Mouse (Mus musculus): ENCODE results near the gene Pmepa1. TPM values are rescaled to one million over a fixed set of nuclear protein-coding genes. Genes with fewer than 3 reads are reported as not detected.
A peak's percentile ranks its signal among the peaks of the same experiment; 100 is the strongest.

Gene Pmepa1
- polyA plus RNA-seq, 1 experiment from 2014 or later: 4.3 TPM

- no peak for ATAC-seq (ENCODE audit: low FRiP score, low TSS enrichment)
- Histone ChIP-seq H3K4me1 (ENCODE audit: insufficient read depth, low read length) (peaks cover 45% of the 10 kb centered on the region), H3K4me3 (ENCODE audit: low read length) (no peak overlapping the region), H3K9ac (replicated peaks; ENCODE audit: low read length) (no peak overlapping the region), H3K9me3 (ENCODE audit: low read length) (no peaks in the 10 kb centered on the region), H3K27me3 (ENCODE audit: insufficient read depth, low read length) (peaks cover 27% of the 10 kb centered on the region), H3K27ac (ENCODE audit: low read length) (peak overlapping the region; percentile 51), H3K4me2 (replicated peaks; ENCODE audit: low read depth, low read length) (no peak overlapping the region), H3K36me3 (ENCODE audit: insufficient read depth, low read length) (no peaks in the 10 kb centered on the region)
- WGBS: 68% methylated on average over 5 of the region's 5 CpGs
These were observed 98.9 kb downstream of the Pmepa1 start for GRCm38 (mm10) chr2:173177481-173177880.

GRCm38 (mm10) chr2:173175703-173176102 is 100.6 kb downstream of the Pmepa1 start:
- ATAC-seq (ENCODE audit: low FRiP score, low TSS enrichment): no peak
- Histone ChIP-seq H3K4me3 (ENCODE audit: low read length) (no peak overlapping the region), H3K36me3 (ENCODE audit: insufficient read depth, low read length) (no peaks in the 10 kb centered on the region), H3K4me1 (ENCODE audit: insufficient read depth, low read length) (peaks cover 53% of the 10 kb centered on the region), H3K27ac (ENCODE audit: low read length) (no peak overlapping the region), H3K4me2 (replicated peaks; ENCODE audit: low read depth, low read length) (no peak overlapping the region), H3K9ac (replicated peaks; ENCODE audit: low read length) (no peak overlapping the region), H3K27me3 (ENCODE audit: insufficient read depth, low read length) (peaks cover 22% of the 10 kb centered on the region), H3K9me3 (ENCODE audit: low read length) (no peaks in the 10 kb centered on the region)
- WGBS: 95% methylated on average over 5 of the region's 5 CpGs

- WGBS: 35% methylated on average over 1 of the region's 1 CpGs
- 0 out of 2 replicates have a peak overlapping the region, but pooled peaks have one; percentile 17 for H3K9ac ChIP-seq (replicated peaks; ENCODE audit: low read length)
- H3K4me1 ChIP-seq (ENCODE audit: insufficient read depth, low read length): peaks cover 57% of the 10 kb centered on the region
- peaks cover 34% of the 10 kb centered on the region for H3K27me3 ChIP-seq (ENCODE audit: insufficient read depth, low read length)
- H3K4me2 ChIP-seq (replicated peaks; ENCODE audit: low read depth, low read length): peak overlapping the region; percentile 55
- H3K9me3 ChIP-seq (ENCODE audit: low read length): no peaks in the 10 kb centered on the region
- ATAC-seq (ENCODE audit: low FRiP score, low TSS enrichment): no peak; the same call in 1 of the 2 replicates
- no peaks in the 10 kb centered on the region for H3K36me3 ChIP-seq (ENCODE audit: insufficient read depth, low read length)
- H3K27ac ChIP-seq (ENCODE audit: low read length): peak overlapping the region; percentile 95
- H3K4me3 ChIP-seq (ENCODE audit: low read length): no peak overlapping the region
These were observed 101.8 kb downstream of the Pmepa1 start for GRCm38 (mm10) chr2:173174569-173174968.

Other genes starting within 250 kb of the Pmepa1 start
- gene Ctcfl, start 157.0 kb downstream of the Pmepa1 start, polyA plus RNA-seq (2015; fragmentation: Nextera tagmentation; extraction: Ambion mirVana): 0.07 and 0.10 TPM in 2 replicates
- 35.4 and 38.4 TPM in 2 replicates for gene Pck1, start 123.5 kb downstream of the Pmepa1 start, polyA plus RNA-seq (2015; fragmentation: Nextera tagmentation; extraction: Ambion mirVana)
- gene Zbp1, start 57.6 kb downstream of the Pmepa1 start, polyA plus RNA-seq (2015; fragmentation: Nextera tagmentation; extraction: Ambion mirVana): 0.67 TPM in 1 of 2 replicates, not detected in the other
- not detected in 2 replicates for gene 1700021F07Rik, start 246.1 kb upstream of the Pmepa1 start, polyA plus RNA-seq (2015; fragmentation: Nextera tagmentation; extraction: Ambion mirVana)